ENCODE assay signal across 23 mouse cellular contexts in the genomic region with DNA sequence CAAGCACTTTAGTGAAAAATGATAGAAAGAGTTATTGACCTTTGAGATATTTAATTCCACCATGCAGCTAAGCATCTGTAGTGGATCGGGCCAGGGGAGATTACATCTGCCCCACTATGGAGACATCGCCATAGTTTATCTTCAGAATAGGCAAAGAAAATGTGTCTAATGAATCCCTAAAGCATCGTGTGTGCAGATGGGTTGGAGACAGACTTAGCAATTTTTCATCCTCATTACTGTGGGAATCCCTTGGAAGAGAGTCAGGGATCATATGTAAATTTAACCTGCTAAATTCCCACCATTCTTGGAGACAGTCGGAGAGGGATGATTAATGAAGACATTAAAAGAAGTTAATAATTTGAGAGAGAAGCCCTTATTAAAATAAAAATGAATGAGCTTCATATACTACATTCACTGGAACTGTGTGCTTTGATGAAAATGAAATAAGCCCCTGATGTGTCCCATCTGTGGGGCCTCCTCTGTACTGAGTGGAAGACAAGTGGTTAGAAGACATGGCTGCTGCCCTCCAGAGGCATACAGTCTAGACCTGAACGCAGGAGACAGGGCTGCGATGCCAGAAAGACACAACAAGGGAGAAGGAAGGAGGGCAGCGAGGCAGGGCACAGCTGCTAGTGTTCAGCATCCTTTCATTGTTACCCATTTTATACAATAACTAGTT.
DNase-seq lines count a peak whose midpoint lies in the region; ATAC-seq lines count a peak whose summit lies in the region.
"Had no signal": no experiment of that assay in that cellular context is flagged by ENCODE, and none has a peak within 500 bp of the region (broad histone marks: within the 10 kb centered on the region; RNA-seq: fewer than 3 reads in every experiment).

No protein-coding gene starts in this region.

- no peak overlapping the region for H3K9ac ChIP-seq in heart, embryonic 12.5 days
- H3K9ac ChIP-seq in midbrain, embryonic 13.5 days (replicated peaks): no peak overlapping the region
- no peak overlapping the region for H3K9ac ChIP-seq in hindbrain, embryonic 16.5 days (ENCODE audit: low read depth, low read length)
- H3K9ac ChIP-seq in neural tube, embryonic 15.5 days (replicated peaks): no peak overlapping the region
- H3K9ac ChIP-seq: forebrain, embryonic 13.5 days; heart, embryonic 13.5 days; limb, embryonic 13.5 days; liver, embryonic 12.5 days had no signal

- H3K4me2 ChIP-seq in heart, embryonic 12.5 days: 0 out of 2 replicates have a peak overlapping the region, but pooled peaks have one; percentile 8
- H3K4me2 ChIP-seq in midbrain, embryonic 13.5 days (replicated peaks): no peak overlapping the region
- no peak overlapping the region for H3K4me2 ChIP-seq in hindbrain, embryonic 16.5 days (ENCODE audit: low read length)
- no peak overlapping the region for H3K4me2 ChIP-seq in neural tube, embryonic 15.5 days
- H3K4me2 ChIP-seq: forebrain, embryonic 13.5 days; limb, embryonic 13.5 days; liver, embryonic 12.5 days had no signal

- no peak for ATAC-seq in heart, embryonic 12.5 days (ENCODE audit: insufficient number of reproducible peaks, low FRiP score)
- ATAC-seq in midbrain, embryonic 13.5 days: 0 out of 2 replicates have a peak, but pooled peaks have one; percentile 27
- peak; percentile 85 for ATAC-seq in hindbrain, embryonic 16.5 days
- ATAC-seq in neural tube, embryonic 15.5 days (ENCODE audit: low FRiP score): peak; percentile 79
- ATAC-seq: forebrain, embryonic 13.5 days; liver, embryonic 12.5 days had no signal

- no peak for DNase-seq in heart, embryonic 10.5 days (ENCODE audit: low spot score)
- no peak for DNase-seq in midbrain, embryonic 10.5 days (ENCODE audit: low spot score)
- DNase-seq in embryo, embryonic 10.5 days (ENCODE audit: low spot score): no peak
- DNase-seq: adrenal gland, postnatal 10 days; cerebellum, adult 8-10 months; cerebellum, postnatal 36 days; gastrocnemius, postnatal 36 days; heart, postnatal 14 days; kidney, adult 18-20 months; kidney, postnatal 36 days; lung, adult 18-20 months; lung, postnatal 10 days; right cerebral cortex, postnatal 4 days; thymus, adult 18-20 months; thymus, postnatal 4 days had no signal

- H3K4me1 ChIP-seq in heart, embryonic 12.5 days (replicated peaks): peaks cover 33% of the 10 kb centered on the region; the same call in 1 of the 2 replicates
- peaks cover 10% of the 10 kb centered on the region for H3K4me1 ChIP-seq in heart, embryonic 10.5 days
- H3K4me1 ChIP-seq in midbrain, embryonic 13.5 days (replicated peaks): no peaks in the 10 kb centered on the region
- H3K4me1 ChIP-seq in midbrain, embryonic 10.5 days: no peaks in the 10 kb centered on the region
- no peaks in the 10 kb centered on the region for H3K4me1 ChIP-seq in hindbrain, embryonic 16.5 days (ENCODE audit: control insufficient read depth, insufficient read depth, low read depth, low read length)
- peaks cover 8% of the 10 kb centered on the region; the same call in 1 of the 2 replicates for H3K4me1 ChIP-seq in neural tube, embryonic 15.5 days
- H3K4me1 ChIP-seq: forebrain, embryonic 13.5 days; limb, embryonic 13.5 days; liver, embryonic 12.5 days had no signal

- WGBS in heart, embryonic 12.5 days: 76% methylated on average over 7 of the region's 7 CpGs
- WGBS in heart, embryonic 10.5 days: 76% methylated on average over 7 of the region's 7 CpGs
- WGBS in midbrain, embryonic 13.5 days: 67% methylated on average over 7 of the region's 7 CpGs
- 87% methylated on average over 7 of the region's 7 CpGs for WGBS in midbrain, embryonic 10.5 days
- 50% methylated on average over 7 of the region's 7 CpGs for WGBS in hindbrain, embryonic 16.5 days
- 51% methylated on average over 7 of the region's 7 CpGs for WGBS in neural tube, embryonic 15.5 days

- H3K36me3 ChIP-seq in heart, embryonic 12.5 days: no peaks in the 10 kb centered on the region
- H3K36me3 ChIP-seq in heart, embryonic 10.5 days: no peaks in the 10 kb centered on the region
- no peaks in the 10 kb centered on the region for H3K36me3 ChIP-seq in midbrain, embryonic 13.5 days
- no peaks in the 10 kb centered on the region for H3K36me3 ChIP-seq in midbrain, embryonic 10.5 days
- H3K36me3 ChIP-seq in hindbrain, embryonic 16.5 days (ENCODE audit: control insufficient read depth, insufficient read depth, low read length): no peaks in the 10 kb centered on the region
- no peaks in the 10 kb centered on the region for H3K36me3 ChIP-seq in neural tube, embryonic 15.5 days
- H3K36me3 ChIP-seq: heart, embryonic 13.5 days; limb, embryonic 13.5 days; liver, embryonic 12.5 days had no signal

- H3K4me3 ChIP-seq in heart, embryonic 12.5 days: no peak overlapping the region
- no peak overlapping the region for H3K4me3 ChIP-seq in heart, embryonic 10.5 days
- no peak overlapping the region for H3K4me3 ChIP-seq in midbrain, embryonic 13.5 days (replicated peaks)
- H3K4me3 ChIP-seq in midbrain, embryonic 10.5 days: no peak overlapping the region
- H3K4me3 ChIP-seq in hindbrain, embryonic 16.5 days (ENCODE audit: low read length): no peak overlapping the region
- no peak overlapping the region for H3K4me3 ChIP-seq in neural tube, embryonic 15.5 days (replicated peaks)
- H3K4me3 ChIP-seq: forebrain, embryonic 13.5 days; heart, embryonic 13.5 days; limb, embryonic 13.5 days; liver, embryonic 12.5 days had no signal

- no peak overlapping the region for H3K27ac ChIP-seq in heart, embryonic 12.5 days (ENCODE audit: poor library complexity, severe bottlenecking)
- H3K27ac ChIP-seq in heart, embryonic 10.5 days: no peak overlapping the region
- H3K27ac ChIP-seq in midbrain, embryonic 13.5 days: no peak overlapping the region
- no peak overlapping the region for H3K27ac ChIP-seq in midbrain, embryonic 10.5 days (replicated peaks)
- no peak overlapping the region for H3K27ac ChIP-seq in hindbrain, embryonic 16.5 days (ENCODE audit: low read depth, low read length)
- H3K27ac ChIP-seq in neural tube, embryonic 15.5 days (replicated peaks): 0 out of 2 replicates have a peak overlapping the region, but pooled peaks have one; percentile 45
- H3K27ac ChIP-seq: forebrain, embryonic 13.5 days; heart, embryonic 13.5 days; limb, embryonic 13.5 days; liver, embryonic 12.5 days had no signal

- no peaks in the 10 kb centered on the region for H3K9me3 ChIP-seq in heart, embryonic 12.5 days (replicated peaks)
- H3K9me3 ChIP-seq in heart, embryonic 10.5 days: no peaks in the 10 kb centered on the region
- H3K9me3 ChIP-seq in midbrain, embryonic 13.5 days: no peaks in the 10 kb centered on the region
- no peaks in the 10 kb centered on the region for H3K9me3 ChIP-seq in midbrain, embryonic 10.5 days (replicated peaks)
- H3K9me3 ChIP-seq in hindbrain, embryonic 16.5 days (ENCODE audit: control insufficient read depth, low read length): no peaks in the 10 kb centered on the region
- H3K9me3 ChIP-seq in neural tube, embryonic 15.5 days (replicated peaks): no peaks in the 10 kb centered on the region
- H3K9me3 ChIP-seq: forebrain, embryonic 13.5 days; heart, embryonic 13.5 days; limb, embryonic 13.5 days; liver, embryonic 12.5 days had no signal

- H3K27me3 ChIP-seq in heart, embryonic 12.5 days (replicated peaks): no peaks in the 10 kb centered on the region
- no peaks in the 10 kb centered on the region for H3K27me3 ChIP-seq in heart, embryonic 10.5 days (ENCODE audit: insufficient read depth, poor library complexity, severe bottlenecking)
- H3K27me3 ChIP-seq in midbrain, embryonic 13.5 days: no peaks in the 10 kb centered on the region
- H3K27me3 ChIP-seq in midbrain, embryonic 10.5 days (ENCODE audit: low read depth, poor library complexity, severe bottlenecking): no peaks in the 10 kb centered on the region
- H3K27me3 ChIP-seq in hindbrain, embryonic 16.5 days (replicated peaks; ENCODE audit: control insufficient read depth, insufficient read depth, low read length): no peaks in the 10 kb centered on the region
- H3K27me3 ChIP-seq in neural tube, embryonic 15.5 days (replicated peaks): no peaks in the 10 kb centered on the region
- H3K27me3 ChIP-seq: forebrain, embryonic 13.5 days; heart, embryonic 13.5 days; limb, embryonic 13.5 days; liver, embryonic 12.5 days had no signal
